Comparison of ENCODE assay signal across 18 mouse cellular contexts in the genomic region with DNA sequence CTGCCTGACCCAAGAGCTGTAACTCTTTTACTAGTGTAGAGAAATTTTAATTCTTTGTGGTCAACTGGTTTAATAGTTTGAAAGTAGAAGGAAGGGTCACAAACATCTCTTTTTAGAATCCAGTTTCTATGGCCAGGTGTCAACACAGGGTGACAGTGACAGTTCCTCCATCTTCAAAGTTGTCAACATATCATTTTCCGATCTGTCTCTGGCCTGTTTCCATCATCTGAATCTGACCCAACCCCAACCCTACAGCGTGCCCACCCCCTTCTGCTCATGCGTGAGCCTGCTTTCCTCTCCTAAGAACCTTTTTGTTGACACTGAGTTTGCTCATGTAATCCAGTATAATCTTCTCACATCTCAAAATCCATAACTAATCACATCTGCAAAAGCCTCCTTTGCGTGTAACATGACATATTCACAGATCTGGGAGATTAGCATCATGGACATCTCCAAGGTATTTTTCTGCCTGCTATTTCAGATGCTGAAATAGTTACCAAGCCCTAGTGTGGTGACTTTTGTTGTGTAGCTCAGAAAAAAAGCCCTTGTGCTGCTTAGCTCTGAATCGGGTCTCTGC.
DNase-seq lines count a peak whose midpoint lies in the region; ATAC-seq and TF ChIP-seq lines count a peak whose summit lies in the region.
"Had no signal": no experiment of that assay in that cellular context is flagged by ENCODE, and none has a peak within 500 bp of the region (broad histone marks: within the 10 kb centered on the region; RNA-seq: fewer than 3 reads in every experiment).

No protein-coding gene starts in this region.

- H3K4me1 ChIP-seq in CH12.LX (ENCODE audit: control insufficient read depth in 1 of 2, insufficient read depth in 2 of 2): peaks cover 15 to 47% of the 10 kb centered on the region in 2 experiments
- no peaks in the 10 kb centered on the region for H3K4me1 ChIP-seq in forebrain, embryonic 12.5 days
- H3K4me1 ChIP-seq: embryonic facial prominence, embryonic 10.5 days; hindbrain, embryonic 12.5 days had no signal

- DNase-seq in retina, postnatal 1 day: peak; percentile 36
- DNase-seq in retina, embryonic 14.5 days (ENCODE audit: low spot score): no peak
- peak; percentile 4 to 19 for DNase-seq in B cell, adult 2 months
- DNase-seq in CH12.LX (ENCODE audit: extremely low read depth): peak; percentile 79
- DNase-seq in retina, postnatal 7 days (ENCODE audit: low read depth, low spot score): peak; percentile 33
- no peak for DNase-seq in layer of hippocampus, postnatal 14 days (ENCODE audit: low spot score in 2 of 2)
- DNase-seq: cerebellum, adult 11-12 months; cerebellum, adult 9-10 months; cerebellum, postnatal 25 days; gastrocnemius, adult 2 months; gastrocnemius, postnatal 25 days; heart, postnatal 36 days had no signal

- in situ Hi-C loops in CH12.LX (cut with MboI; ENCODE audit: low pct_ligation_motif_present, low pct_unique_long_range_greater_than_20kb, low sequenced_read_pairs): loop anchor here (5.0 kb wide), 3 partner anchors 65 to 260 kb away; no protein-coding TSS in a partner anchor

- no peaks in the 10 kb centered on the region for H3K27me3 ChIP-seq in CH12.LX (replicated peaks)
- no peaks in the 10 kb centered on the region for H3K27me3 ChIP-seq in forebrain, embryonic 12.5 days
- H3K27me3 ChIP-seq: heart, embryonic 13.5 days; hindbrain, embryonic 12.5 days had no signal

- no peak overlapping the region for H3K4me3 ChIP-seq in CH12.LX (replicated peaks in 1 of 3; ENCODE audit: low read depth in 2 of 3, low read length in 2 of 3, poor library complexity in 1 of 3)
- H3K4me3 ChIP-seq in forebrain, embryonic 12.5 days (replicated peaks): no peak overlapping the region
- H3K4me3 ChIP-seq: embryonic facial prominence, embryonic 10.5 days; gastrocnemius, adult 2 months; heart, embryonic 13.5 days; hindbrain, embryonic 12.5 days had no signal

- no peak; the same call in 1 of the 2 replicates for TF ChIP-seq RAD21 in CH12.LX (IDR thresholded peaks at IDR 0.05; ENCODE audit: low read depth, low read length)

- peak overlapping the region; percentile 96 for H3K4me2 ChIP-seq in CH12.LX (ENCODE audit: insufficient read depth, low read depth, poor library complexity, severe bottlenecking)
- H3K4me2 ChIP-seq in forebrain, embryonic 12.5 days: no peak overlapping the region
- H3K4me2 ChIP-seq: heart, embryonic 13.5 days; hindbrain, embryonic 12.5 days had no signal

- peak overlapping the region; percentile 62 for H3K9ac ChIP-seq in CH12.LX (ENCODE audit: insufficient read depth, low read depth)
- H3K9ac ChIP-seq in forebrain, embryonic 12.5 days: no peak overlapping the region
- H3K9ac ChIP-seq: heart, embryonic 13.5 days; hindbrain, embryonic 12.5 days had no signal

- no peaks in the 10 kb centered on the region for H3K79me2 ChIP-seq in CH12.LX (replicated peaks; ENCODE audit: control insufficient read depth, extremely low read depth, insufficient read depth, poor library complexity, severe bottlenecking)

- H3K36me3 ChIP-seq in CH12.LX (replicated peaks in 1 of 2; ENCODE audit: control insufficient read depth in 1 of 2, insufficient read depth in 1 of 2, low read length in 1 of 2): no peaks in the 10 kb centered on the region
- H3K36me3 ChIP-seq in forebrain, embryonic 12.5 days (replicated peaks): no peaks in the 10 kb centered on the region
- H3K36me3 ChIP-seq: embryonic facial prominence, embryonic 10.5 days; heart, embryonic 13.5 days; hindbrain, embryonic 12.5 days had no signal

- dilution Hi-C loops in CH12.LX (cut with MboI; ENCODE audit: extremely low pct_ligation_motif_present, extremely low pct_unique_long_range_greater_than_20kb, low sequenced_read_pairs): no loop called here

- ATAC-seq in forebrain, embryonic 12.5 days (ENCODE audit: low FRiP score): no peak
- ATAC-seq: forebrain, embryonic 14.5 days; hindbrain, embryonic 16.5 days had no signal

- TF ChIP-seq POLR2A in CH12.LX (IDR thresholded peaks at IDR 0.05; ENCODE audit: low read depth, low read length): no peak

- peak overlapping the region; percentile 96 for H3K27ac ChIP-seq in CH12.LX (ENCODE audit: insufficient read depth, low read depth)
- no peak overlapping the region for H3K27ac ChIP-seq in forebrain, embryonic 12.5 days
- H3K27ac ChIP-seq: embryonic facial prominence, embryonic 10.5 days; gastrocnemius, adult 2 months; heart, embryonic 13.5 days; hindbrain, embryonic 12.5 days had no signal

- peak; percentile 85 for TF ChIP-seq EP300 in CH12.LX (IDR thresholded peaks at IDR 0.05; ENCODE audit: low read length)

- H3K9me3 ChIP-seq in CH12.LX (replicated peaks; ENCODE audit: low read length): peaks cover 7% of the 10 kb centered on the region
- H3K9me3 ChIP-seq in forebrain, embryonic 12.5 days: no peaks in the 10 kb centered on the region
- H3K9me3 ChIP-seq: embryonic facial prominence, embryonic 10.5 days; heart, embryonic 13.5 days; hindbrain, embryonic 12.5 days had no signal

- no peak for TF ChIP-seq CTCF in CH12.LX (conservative IDR thresholded peaks at IDR 0.05 in 1 of 2, IDR thresholded peaks at IDR 0.05 in 1 of 2; ENCODE audit: low read depth in 2 of 2, low read length in 2 of 2)

- 89% methylated on average over 5 of the region's 5 CpGs for WGBS in forebrain, embryonic 12.5 days

TF ChIP-seq in CH12.LX, 34 proteins besides CTCF, POLR2A, EP300 and RAD21:
- TF ChIP-seq CHD2 (IDR thresholded peaks at IDR 0.05; ENCODE audit: low read length) (0 out of 2 replicates have a peak, but pooled peaks have one; percentile 54), BHLHE40 (IDR thresholded peaks at IDR 0.05; ENCODE audit: low read depth, low read length) (peak; percentile 79), GABPA (IDR thresholded peaks at IDR 0.05; ENCODE audit: insufficient replicate concordance, low read depth, low read length) (no peak), USF1 (IDR thresholded peaks at IDR 0.05; ENCODE audit: low read depth, low read length) (no peak), MXI1 (IDR thresholded peaks at IDR 0.05; ENCODE audit: low read depth, low read length) (peak; percentile 59; the same call in 1 of the 2 replicates), UBTF (IDR thresholded peaks at IDR 0.05; ENCODE audit: low read depth, low read length) (no peak), MAX (IDR thresholded peaks at IDR 0.05; ENCODE audit: low read length) (peak; percentile 75), E2F4 (IDR thresholded peaks at IDR 0.05; ENCODE audit: insufficient replicate concordance, low read depth, low read length) (no peak), USF2 (conservative IDR thresholded peaks at IDR 0.05; ENCODE audit: low read depth, low read length) (no peak), TBP (conservative IDR thresholded peaks at IDR 0.05; ENCODE audit: low read depth, low read length) (no peak), ETS1 (conservative IDR thresholded peaks at IDR 0.05; ENCODE audit: low read depth, low read length) (peak; percentile 86), HCFC1 (IDR thresholded peaks at IDR 0.05; ENCODE audit: low read depth, low read length) (peak; percentile 29; the same call in 1 of the 2 replicates), SMC3 (IDR thresholded peaks at IDR 0.05; ENCODE audit: low read depth, low read length) (no peak), MAFK (IDR thresholded peaks at IDR 0.05; ENCODE audit: insufficient replicate concordance, low read length) (peak; percentile 81), NRF1 (IDR thresholded peaks at IDR 0.05; ENCODE audit: low read depth, low read length) (peak; percentile 75), PAX5 (IDR thresholded peaks at IDR 0.05; ENCODE audit: low read length) (no peak), ZKSCAN1 (IDR thresholded peaks at IDR 0.05; ENCODE audit: borderline replicate concordance, low read depth, low read length) (no peak), CHD1 (IDR thresholded peaks at IDR 0.05; ENCODE audit: low read depth, low read length) (peak; percentile 90), JUN (IDR thresholded peaks at IDR 0.05; ENCODE audit: insufficient read depth, low read depth, low read length) (peak; percentile 40; the same call in 1 of the 2 replicates), ZMIZ1 (IDR thresholded peaks at IDR 0.05; ENCODE audit: low read depth, low read length) (no peak), KAT2A (IDR thresholded peaks at IDR 0.05; ENCODE audit: insufficient replicate concordance, low read length) (no peak), SIN3A (IDR thresholded peaks at IDR 0.05; ENCODE audit: low read length) (peak; percentile 70; the same call in 1 of the 2 replicates), TCF12 (IDR thresholded peaks at IDR 0.05; ENCODE audit: low read depth, low read length) (peak; percentile 65; the same call in 1 of the 2 replicates), MAZ (IDR thresholded peaks at IDR 0.05; ENCODE audit: low read depth, low read length) (no peak), IRF4 (IDR thresholded peaks at IDR 0.05; ENCODE audit: low read depth, low read length) (peak; percentile 84), JUND (conservative IDR thresholded peaks at IDR 0.05; ENCODE audit: low read depth, low read length) (peak; percentile 37; the same call in 1 of the 2 replicates), NELFE (IDR thresholded peaks at IDR 0.05; ENCODE audit: low read depth, low read length) (no peak), POLR2AphosphoS2 (IDR thresholded peaks at IDR 0.05; ENCODE audit: low read depth, low read length) (no peak), MEF2A (IDR thresholded peaks at IDR 0.05; ENCODE audit: borderline replicate concordance, low read depth, low read length) (peak; percentile 93), ELF1 (IDR thresholded peaks at IDR 0.05; ENCODE audit: low read depth, low read length) (no peak), MYC (IDR thresholded peaks at IDR 0.05; ENCODE audit: low read depth, low read length) (peak; percentile 72; the same call in 1 of the 2 replicates), RCOR1 (conservative IDR thresholded peaks at IDR 0.05; ENCODE audit: low read depth, low read length) (0 out of 2 replicates have a peak, but pooled peaks have one; percentile 70)

Comparison
In these comparisons a context has a peak if more than half of its experiments do, and no peak if none do; other contexts are left out.
1. DNase-seq: peak in retina, postnatal 1 day (single experiment), B cell, adult 2 months (2 of 2), CH12.LX (single experiment) and retina, postnatal 7 days (single experiment); none in retina, embryonic 14.5 days (single experiment) and layer of hippocampus, postnatal 14 days (0 of 2).